Mouse (Mus musculus) limb, embryonic 13.5 days (tissue): Measurements from ENCODE around the gene Pxdc1. TPM values are rescaled to one million over a fixed set of nuclear protein-coding genes. Genes with fewer than 3 reads are reported as not detected.

Experiments
- ATAC-seq: fragments of 200-750 bp; cut with Nextera tagmentation; 2 replicates; pipeline ENCODE4 v1.8.0; 2017; ENCODE audit warnings: low read depth, moderate number of reproducible peaks, moderate TSS enrichment; ENCODE audit not compliant: low FRiP score
- H3K27ac ChIP-seq: fragments of 300-500 bp; sonication (generic); 2 replicates; pipeline ENCODE4 v1.5.1; 2015; ENCODE audit warnings: inconsistent platforms, mild to moderate bottlenecking, moderate library complexity
- H3K27me3 ChIP-seq: fragments of 300-500 bp; sonication (generic); 2 replicates; pipeline ENCODE4 v1.6.1; 2015; ENCODE audit warnings: mild to moderate bottlenecking, inconsistent platforms
- H3K36me3 ChIP-seq: fragments of 300-500 bp; sonication (generic); 2 replicates; pipeline ENCODE4 v1.6.1; 2015; ENCODE audit warnings: inconsistent platforms, mild to moderate bottlenecking, moderate library complexity
- H3K4me1 ChIP-seq: fragments of 300-500 bp; sonication (generic); 2 replicates; pipeline ENCODE4 v1.6.1; 2015; ENCODE audit warnings: inconsistent platforms
- H3K4me2 ChIP-seq: fragments of 300-500 bp; sonication (generic); replicated peaks from 2 replicates; pipeline ENCODE4 v1.6.1; 2015; ENCODE audit warnings: inconsistent platforms, mild to moderate bottlenecking, moderate library complexity
- H3K4me3 ChIP-seq: fragments of 300-500 bp; sonication (generic); 2 replicates; pipeline ENCODE4 v1.5.1; 2015; ENCODE audit warnings: moderate library complexity, mild to moderate bottlenecking, inconsistent platforms
- H3K9ac ChIP-seq: fragments of 300-500 bp; sonication (generic); 2 replicates; pipeline ENCODE4 v1.6.1; 2015; ENCODE audit warnings: mild to moderate bottlenecking, inconsistent platforms
- H3K9me3 ChIP-seq: fragments of 300-500 bp; sonication (generic); 2 replicates; pipeline ENCODE4 v1.6.1; 2016; ENCODE audit warnings: inconsistent platforms
- WGBS: fragments of 180-500 bp; shearing (Covaris S2); methylation state at CpG from one replicate; pipeline ENCODE4 v1.1.7; 2015; 5-methylcytosine and 5-hydroxymethylcytosine counted together
- polyA plus RNA-seq: library from polyadenylated mRNA; unstranded; fragments of >200 nt; fragmentation: Nextera tagmentation; extraction: Ambion mirVana; gene quantifications from 2 replicates; pipeline ENCODE4 v1.2.1, GENCODE M21; 2015

The Pxdc1 gene
- polyA plus RNA-seq, 1 experiment from 2014 or later: 14.2 TPM

GRCm38 (mm10) chr13:34647221-34647620, 6.1 kb downstream of the Pxdc1 start:
- ATAC-seq: no peak
- Histone ChIP-seq H3K9ac (no peak overlapping the region), H3K4me1 (peaks cover 59% of the 10 kb centered on the region), H3K27me3 (peaks cover 39% of the 10 kb centered on the region), H3K27ac (no peak overlapping the region), H3K36me3 (no peaks in the 10 kb centered on the region), H3K4me3 (no peak overlapping the region), H3K9me3 (no peaks in the 10 kb centered on the region), H3K4me2 (no peak overlapping the region)
- WGBS: 83% methylated on average over 8 of the region's 8 CpGs

GRCm38 (mm10) chr13:34646240-34646750, 7.0 kb downstream of the Pxdc1 start:
- no peak for ATAC-seq
- Histone ChIP-seq H3K9ac (no peak overlapping the region), H3K4me2 (no peak overlapping the region), H3K9me3 (no peaks in the 10 kb centered on the region), H3K4me1 (peaks cover 54% of the 10 kb centered on the region), H3K27ac (no peak overlapping the region), H3K27me3 (peaks cover 32% of the 10 kb centered on the region), H3K36me3 (no peaks in the 10 kb centered on the region), H3K4me3 (no peak overlapping the region)
- WGBS: 74% methylated on average over 7 of the region's 7 CpGs

GRCm38 (mm10) chr13:34645519-34645918, 7.8 kb downstream of the Pxdc1 start:
- Histone ChIP-seq H3K9me3 (no peaks in the 10 kb centered on the region), H3K27me3 (peaks cover 24% of the 10 kb centered on the region), H3K4me3 (no peak overlapping the region), H3K4me2 (no peak overlapping the region), H3K4me1 (peaks cover 46% of the 10 kb centered on the region), H3K9ac (no peak overlapping the region), H3K27ac (no peak overlapping the region), H3K36me3 (no peaks in the 10 kb centered on the region)
- WGBS: 95% methylated on average over 5 of the region's 5 CpGs
- no peak for ATAC-seq

DNA sequence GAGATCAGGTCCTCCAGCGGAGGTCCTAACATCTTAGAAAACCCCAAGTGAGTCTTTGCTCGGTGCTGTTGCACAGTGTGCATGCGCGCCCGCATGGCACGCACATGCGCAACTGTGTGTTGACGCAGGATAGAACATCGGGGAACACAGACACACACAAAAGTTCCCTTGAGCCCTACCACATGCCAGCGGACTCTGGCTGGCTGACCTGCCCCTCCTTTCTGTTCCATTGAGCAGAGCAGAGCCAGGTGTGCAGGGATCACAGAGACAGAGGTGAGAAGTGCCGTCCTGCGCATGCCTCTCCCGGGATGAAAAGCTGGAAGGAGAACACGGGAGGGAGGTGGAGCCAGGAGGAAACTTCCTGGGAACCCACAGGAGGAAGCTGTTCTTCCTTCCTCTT, 8.9 kb downstream of the Pxdc1 start:
- H3K27ac ChIP-seq: peak overlapping the region; percentile 28; the same call in 1 of the 2 replicates
- H3K36me3 ChIP-seq: no peaks in the 10 kb centered on the region
- H3K4me2 ChIP-seq: peak overlapping the region; percentile 7; the same call in 1 of the 2 replicates
- H3K27me3 ChIP-seq: peaks cover 17% of the 10 kb centered on the region
- no peaks in the 10 kb centered on the region for H3K9me3 ChIP-seq
- no peak overlapping the region for H3K9ac ChIP-seq
- ATAC-seq: no peak
- peaks cover 37% of the 10 kb centered on the region for H3K4me1 ChIP-seq
- H3K4me3 ChIP-seq: no peak overlapping the region
- 65% methylated on average over 14 of the region's 14 CpGs for WGBS

DNA sequence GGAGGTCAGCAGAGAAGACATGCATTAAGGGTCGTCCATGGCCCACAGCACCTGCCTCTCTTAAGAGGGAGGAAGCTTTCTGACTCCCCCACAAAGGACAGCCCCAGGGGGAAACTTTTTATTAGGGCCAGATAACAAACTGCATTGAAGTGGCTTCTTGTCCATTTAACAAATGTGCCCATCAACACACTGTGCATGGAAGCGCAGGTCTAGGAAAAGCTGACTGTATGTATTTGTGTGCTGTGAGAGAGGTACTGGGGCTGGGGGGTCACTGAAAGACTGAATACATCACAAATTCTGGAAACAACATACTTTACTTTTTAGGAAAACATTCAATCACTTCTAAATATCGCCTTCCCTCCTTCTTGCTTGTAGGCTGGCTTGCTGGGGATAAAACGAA, 9.4 kb downstream of the Pxdc1 start:
- Histone ChIP-seq H3K9me3 (no peaks in the 10 kb centered on the region), H3K4me2 (no peak overlapping the region; the same call in 1 of the 2 replicates), H3K27ac (no peak overlapping the region), H3K27me3 (peaks cover 17% of the 10 kb centered on the region), H3K9ac (no peak overlapping the region), H3K4me3 (no peak overlapping the region), H3K36me3 (no peaks in the 10 kb centered on the region), H3K4me1 (peaks cover 33% of the 10 kb centered on the region)
- WGBS: 68% methylated on average over 4 of the region's 4 CpGs
- ATAC-seq: no peak

- no peak overlapping the region for H3K4me2 ChIP-seq
- H3K9me3 ChIP-seq: no peaks in the 10 kb centered on the region
- H3K9ac ChIP-seq: no peak overlapping the region
- H3K36me3 ChIP-seq: peaks cover 5% of the 10 kb centered on the region; the same call in 1 of the 2 replicates
- H3K4me1 ChIP-seq: peaks cover 32% of the 10 kb centered on the region
- no peak overlapping the region for H3K27ac ChIP-seq
- WGBS: 24% methylated on average over 7 of the region's 7 CpGs
- H3K4me3 ChIP-seq: no peak overlapping the region
- ATAC-seq: no peak
- peaks cover 13% of the 10 kb centered on the region for H3K27me3 ChIP-seq
These were observed 10.1 kb downstream of the Pxdc1 start for GRCm38 (mm10) chr13:34642941-34643875.

DNA sequence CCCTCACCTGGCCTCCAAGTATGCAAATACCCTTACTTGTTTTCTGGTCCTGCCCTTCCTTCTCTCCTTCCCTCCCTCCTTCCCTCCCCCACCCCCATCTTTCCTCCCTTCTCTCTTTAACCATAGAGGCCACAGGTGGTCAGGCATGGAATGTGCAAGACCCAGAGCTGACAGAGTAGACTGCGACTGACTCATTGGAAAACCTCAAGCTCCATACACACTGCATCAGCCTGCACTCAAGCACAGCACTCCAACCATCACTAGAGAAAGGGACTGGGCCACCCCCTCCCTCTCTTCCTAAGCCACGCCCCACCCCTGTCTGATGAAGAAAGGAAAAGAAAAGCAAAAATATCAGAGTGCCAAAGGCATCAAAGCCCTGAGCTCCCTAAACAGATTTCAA, 12.2 kb downstream of the Pxdc1 start:
- Histone ChIP-seq H3K4me3 (no peak overlapping the region), H3K36me3 (peaks cover 7% of the 10 kb centered on the region; the same call in 1 of the 2 replicates), H3K4me2 (no peak overlapping the region), H3K9me3 (no peaks in the 10 kb centered on the region), H3K9ac (no peak overlapping the region), H3K4me1 (peaks cover 27% of the 10 kb centered on the region), H3K27ac (no peak overlapping the region), H3K27me3 (0 out of 2 replicates have a peak, but pooled peaks cover 3% of the 10 kb centered on the region)
- 54% methylated on average over 2 of the region's 2 CpGs for WGBS
- ATAC-seq: no peak

DNA sequence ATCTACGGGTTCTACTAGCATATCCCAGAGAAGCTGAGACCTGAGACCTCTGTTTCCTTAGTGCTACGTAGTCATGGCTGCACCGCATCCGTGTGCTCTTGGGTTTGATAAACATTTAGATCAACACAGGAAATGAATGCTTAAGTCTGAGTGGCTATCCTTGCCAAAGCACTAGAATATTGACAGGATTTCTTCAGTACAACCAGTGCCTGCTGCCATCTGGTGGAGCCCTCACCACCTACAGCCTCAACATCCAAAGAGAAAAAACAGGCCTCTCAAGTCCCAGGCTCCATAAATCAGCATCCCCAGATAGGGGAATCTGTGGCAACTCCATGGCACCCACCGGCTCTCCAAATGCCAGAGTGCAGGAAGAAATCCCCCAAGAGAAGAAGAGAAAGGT, 17.3 kb downstream of the Pxdc1 start:
- ATAC-seq: no peak
- H3K4me2 ChIP-seq: no peak overlapping the region
- no peaks in the 10 kb centered on the region for H3K4me1 ChIP-seq
- 47% methylated on average over 5 of the region's 5 CpGs for WGBS
- H3K4me3 ChIP-seq: no peak overlapping the region
- no peak overlapping the region for H3K9ac ChIP-seq
- H3K9me3 ChIP-seq: no peaks in the 10 kb centered on the region
- H3K27me3 ChIP-seq: no peaks in the 10 kb centered on the region
- H3K36me3 ChIP-seq: peaks cover 7% of the 10 kb centered on the region; the same call in 1 of the 2 replicates
- H3K27ac ChIP-seq: no peak overlapping the region

- no peak overlapping the region for H3K9ac ChIP-seq
- H3K4me2 ChIP-seq: no peak overlapping the region
- H3K36me3 ChIP-seq: peaks cover 22% of the 10 kb centered on the region
- ATAC-seq: no peak
- no peaks in the 10 kb centered on the region for H3K9me3 ChIP-seq
- H3K4me1 ChIP-seq: no peaks in the 10 kb centered on the region
- WGBS: 93% methylated on average over 8 of the region's 8 CpGs
- H3K27me3 ChIP-seq: no peaks in the 10 kb centered on the region
- no peak overlapping the region for H3K27ac ChIP-seq
- H3K4me3 ChIP-seq: no peak overlapping the region
These were observed 23.0 kb downstream of the Pxdc1 start for GRCm38 (mm10) chr13:34630319-34630718.

DNA sequence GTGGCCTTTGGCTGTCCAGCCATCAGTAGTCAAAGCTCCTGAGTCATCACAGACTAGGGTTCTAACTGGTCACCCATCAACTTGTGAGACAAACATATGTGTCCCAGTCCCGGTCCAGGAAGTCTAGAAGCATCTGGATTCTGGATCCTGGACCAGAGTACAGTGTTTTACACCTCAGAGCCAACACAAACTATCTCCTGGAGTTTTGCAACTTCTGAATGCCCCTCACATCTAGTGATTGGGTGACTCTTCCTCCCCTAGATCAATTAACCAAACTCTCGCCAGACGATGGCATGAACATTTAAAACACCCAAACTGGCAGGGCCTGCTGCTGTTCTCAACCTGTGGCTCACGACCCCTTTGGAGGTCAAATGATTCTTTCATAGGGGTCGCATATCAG, 23.5 kb downstream of the Pxdc1 start:
- no peak overlapping the region for H3K4me2 ChIP-seq
- no peaks in the 10 kb centered on the region for H3K4me1 ChIP-seq
- no peak for ATAC-seq
- peaks cover 22% of the 10 kb centered on the region for H3K36me3 ChIP-seq
- WGBS: 88% methylated on average over 5 of the region's 5 CpGs
- no peak overlapping the region for H3K9ac ChIP-seq
- H3K4me3 ChIP-seq: no peak overlapping the region
- H3K27ac ChIP-seq: no peak overlapping the region
- no peaks in the 10 kb centered on the region for H3K27me3 ChIP-seq
- no peaks in the 10 kb centered on the region for H3K9me3 ChIP-seq

DNA sequence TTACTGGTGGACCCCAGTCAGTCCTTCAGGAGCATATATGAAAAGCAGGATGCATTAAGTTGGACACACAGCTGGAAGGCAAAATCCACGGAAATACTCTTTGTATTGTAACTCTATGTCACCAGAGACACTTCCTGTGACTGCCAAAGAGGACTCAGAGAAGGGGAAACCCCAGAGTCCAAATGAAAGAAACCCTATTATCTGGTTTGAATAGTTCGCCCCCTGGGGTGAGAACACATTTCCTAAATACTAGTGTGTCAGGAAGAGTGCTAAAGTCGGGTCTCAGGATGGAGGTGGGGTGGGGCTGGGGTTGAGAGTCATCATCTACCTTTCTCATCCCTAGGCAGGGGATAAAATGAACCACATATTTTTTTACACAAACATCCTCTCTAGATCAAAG, 25.8 kb downstream of the Pxdc1 start:
- ATAC-seq: no peak
- no peak overlapping the region for H3K27ac ChIP-seq
- H3K27me3 ChIP-seq: no peaks in the 10 kb centered on the region
- WGBS: 50% methylated on average over 3 of the region's 3 CpGs
- H3K9ac ChIP-seq: no peak overlapping the region
- no peak overlapping the region for H3K4me3 ChIP-seq
- no peak overlapping the region for H3K4me2 ChIP-seq
- H3K4me1 ChIP-seq: no peaks in the 10 kb centered on the region
- no peaks in the 10 kb centered on the region for H3K9me3 ChIP-seq
- H3K36me3 ChIP-seq: peaks cover 22% of the 10 kb centered on the region

- Histone ChIP-seq H3K27me3 (no peaks in the 10 kb centered on the region), H3K36me3 (peaks cover 11% of the 10 kb centered on the region), H3K4me1 (no peaks in the 10 kb centered on the region), H3K9ac (no peak overlapping the region), H3K4me3 (no peak overlapping the region), H3K27ac (no peak overlapping the region), H3K4me2 (no peak overlapping the region), H3K9me3 (no peaks in the 10 kb centered on the region)
- WGBS: 91% methylated on average over 2 of the region's 2 CpGs
- ATAC-seq: no peak
These were observed 28.9 kb downstream of the Pxdc1 start for GRCm38 (mm10) chr13:34624414-34624813.
